In genomic region chr4:88938712-88939032, GRCm38 (mm10) we compare ENCODE assay signal across 9 mouse cellular contexts. TPM values are rescaled to one million over a fixed set of nuclear protein-coding genes. Genes with fewer than 3 reads are reported as not detected.
DNase-seq lines count a peak whose midpoint lies in the region; ATAC-seq and TF ChIP-seq lines count a peak whose summit lies in the region.
"Had no signal": no experiment of that assay in that cellular context is flagged by ENCODE, and none has a peak within 500 bp of the region (broad histone marks: within the 10 kb centered on the region; RNA-seq: fewer than 3 reads in every experiment).

No protein-coding gene starts in this region.

- WGBS in heart, embryonic 16.5 days: 13% methylated on average over 11 of the region's 11 CpGs
- 6% methylated on average over 11 of the region's 11 CpGs for WGBS in forebrain, embryonic 15.5 days
- WGBS in liver, embryonic 16.5 days (ENCODE audit: insufficient replicate concordance): 20% methylated on average over 11 of the region's 11 CpGs

- no peak; the same call in 1 of the 2 replicates for ATAC-seq in heart, embryonic 16.5 days (replicated peaks; ENCODE audit: extremely low read depth, insufficient read depth, low FRiP score)
- ATAC-seq in forebrain, embryonic 15.5 days (replicated peaks): no peak; the same call in none of the 2 replicates
- ATAC-seq in liver, embryonic 16.5 days (ENCODE audit: low read depth): no peak

- DNase-seq in heart, postnatal 4 days: no peak
- no peak for DNase-seq in ES-E14 (ENCODE audit: low read depth, low spot score)
- no peak for DNase-seq in adrenal gland, postnatal 36 days
- no peak for DNase-seq in frontal cortex, postnatal 14 days (ENCODE audit: low spot score in 2 of 2)
- DNase-seq in layer of hippocampus, postnatal 14 days (ENCODE audit: low spot score in 2 of 2): no peak

- H3K4me2 ChIP-seq in heart, embryonic 16.5 days (ENCODE audit: low read depth, low read length): peak overlapping the region; percentile 97
- peak overlapping the region; percentile 89 for H3K4me2 ChIP-seq in forebrain, embryonic 15.5 days (replicated peaks)
- H3K4me2 ChIP-seq in liver, embryonic 16.5 days (ENCODE audit: low read depth, low read length): peak overlapping the region; percentile 92

- no peaks in the 10 kb centered on the region for H3K9me3 ChIP-seq in heart, embryonic 16.5 days (replicated peaks; ENCODE audit: control insufficient read depth, low read length)
- no peaks in the 10 kb centered on the region for H3K9me3 ChIP-seq in ES-E14 (ENCODE audit: control insufficient read depth, insufficient read depth, low read depth, low read length)
- H3K9me3 ChIP-seq in forebrain, embryonic 15.5 days: no peaks in the 10 kb centered on the region
- no peaks in the 10 kb centered on the region for H3K9me3 ChIP-seq in liver, embryonic 16.5 days (replicated peaks; ENCODE audit: control insufficient read depth, low read length)

- no peak overlapping the region for H3K27ac ChIP-seq in heart, embryonic 16.5 days (ENCODE audit: low read length)
- no peak overlapping the region for H3K27ac ChIP-seq in ES-E14 (ENCODE audit: insufficient read depth, low read depth, low read length, poor library complexity, severe bottlenecking)
- peak overlapping the region; percentile 25 for H3K27ac ChIP-seq in forebrain, embryonic 15.5 days (replicated peaks)
- no peak overlapping the region for H3K27ac ChIP-seq in liver, embryonic 16.5 days (ENCODE audit: low read length)

- H3K4me1 ChIP-seq in heart, embryonic 16.5 days (ENCODE audit: control insufficient read depth, insufficient read depth, low read length): peaks cover 5% of the 10 kb centered on the region; the same call in 1 of the 2 replicates
- peaks cover 0 to 3% of the 10 kb centered on the region in 2 experiments; a peak in 1 of 4 replicates for H3K4me1 ChIP-seq in ES-E14 (ENCODE audit: control insufficient read depth in 2 of 2, insufficient read depth in 2 of 2, low read length in 2 of 2, poor library complexity in 1 of 2)
- peaks cover 5% of the 10 kb centered on the region for H3K4me1 ChIP-seq in forebrain, embryonic 15.5 days
- H3K4me1 ChIP-seq in liver, embryonic 16.5 days (ENCODE audit: control insufficient read depth, low read depth, low read length): peaks cover 7% of the 10 kb centered on the region

- in situ Hi-C loops in ES-E14 (cut with MboI; ENCODE audit: low sequenced_read_pairs in 2 of 2, unreplicated experiment in 2 of 2): no loop called here

- peaks cover 16% of the 10 kb centered on the region for H3K27me3 ChIP-seq in heart, embryonic 16.5 days (ENCODE audit: control insufficient read depth, insufficient read depth, low read length)
- peaks cover 18% of the 10 kb centered on the region for H3K27me3 ChIP-seq in forebrain, embryonic 15.5 days
- H3K27me3 ChIP-seq in liver, embryonic 16.5 days (ENCODE audit: control insufficient read depth, insufficient read depth, low read depth, low read length): peaks cover 12% of the 10 kb centered on the region

- no peaks in the 10 kb centered on the region for H3K36me3 ChIP-seq in heart, embryonic 16.5 days (ENCODE audit: control insufficient read depth, insufficient read depth)
- no peaks in the 10 kb centered on the region for H3K36me3 ChIP-seq in ES-E14 (ENCODE audit: control insufficient read depth, insufficient read depth, low read length, poor library complexity, severe bottlenecking)
- no peaks in the 10 kb centered on the region for H3K36me3 ChIP-seq in forebrain, embryonic 15.5 days
- H3K36me3 ChIP-seq in liver, embryonic 16.5 days (ENCODE audit: control insufficient read depth, insufficient read depth): no peaks in the 10 kb centered on the region

- peak overlapping the region; percentile 71 for H3K9ac ChIP-seq in heart, embryonic 16.5 days (ENCODE audit: low read length)
- H3K9ac ChIP-seq in ES-E14 (ENCODE audit: insufficient read depth, low read depth, low read length, poor library complexity, severe bottlenecking): peak overlapping the region; percentile 65
- peak overlapping the region; percentile 66 for H3K9ac ChIP-seq in forebrain, embryonic 15.5 days (replicated peaks)
- H3K9ac ChIP-seq in liver, embryonic 16.5 days (ENCODE audit: low read depth, low read length): peak overlapping the region; percentile 62

- H3K4me3 ChIP-seq in heart, embryonic 16.5 days (ENCODE audit: low read length): peak overlapping the region; percentile 80
- peak overlapping the region; percentile 68 to 86 for H3K4me3 ChIP-seq in ES-E14 (ENCODE audit: insufficient read depth in 1 of 2, low read depth in 1 of 2, low read length in 2 of 2, poor library complexity in 1 of 2, severe bottlenecking in 1 of 2)
- peak overlapping the region; percentile 74 for H3K4me3 ChIP-seq in forebrain, embryonic 15.5 days
- H3K4me3 ChIP-seq in liver, embryonic 16.5 days (ENCODE audit: low read depth, low read length): peak overlapping the region; percentile 73

TF ChIP-seq in ES-E14, 5 proteins besides CTCF, POLR2A, EP300 and RAD21:
- no peak for TF ChIP-seq CHD2 (IDR thresholded peaks at IDR 0.05; ENCODE audit: low read depth, low read length)
- TF ChIP-seq HCFC1 (IDR thresholded peaks at IDR 0.05; ENCODE audit: borderline replicate concordance, insufficient read depth, low read length): no peak
- 0 out of 2 replicates have a peak, but pooled peaks have one; percentile 22 for TF ChIP-seq ZNF384 (IDR thresholded peaks at IDR 0.05; ENCODE audit: low read depth, low read length)

RNA-seq across cellular contexts. Expression of gene Ifne, which starts 58.7 kb away (rescaled TPM):
- not detected in 2 replicates for polyA plus RNA-seq in heart, embryonic 16.5 days (2015; fragmentation: Nextera tagmentation; extraction: Ambion mirVana)
- total RNA-seq in heart, postnatal 4 days (2021): not detected
- total RNA-seq in ES-E14 (2012; rRNA removed): not detected in 2 replicates
- not detected in 2 replicates for polyA plus RNA-seq in forebrain, embryonic 15.5 days (2015; fragmentation: Nextera tagmentation; extraction: Ambion mirVana)
- not detected in 2 replicates for polyA plus RNA-seq in liver, embryonic 16.5 days (2015; fragmentation: Nextera tagmentation; extraction: Ambion mirVana)
- total RNA-seq in adrenal gland, postnatal 36 days (2021): not detected
- not detected for total RNA-seq in layer of hippocampus, postnatal 14 days (2021)
- total RNA-seq: layer of hippocampus, adult 8-10 months had no signal
